Mouse (Mus musculus) layer of hippocampus, adult 2 months (tissue): ENCODE measurements around the gene Odf3l2. TPM values are rescaled to one million over a fixed set of nuclear protein-coding genes. Genes with fewer than 3 reads are reported as not detected.

ENCODE experiments used
- DNase-seq, 2 experiments: peaks; one replicate each; pipeline ENCODE4 v3.0.0; 2022; ENCODE audit warnings: low spot score in 2 of 2
- H3K27ac ChIP-seq: fragments of 200-600 bp; 2 replicates; pipeline ENCODE4 v1.8.1; 2022
- H3K4me3 ChIP-seq: fragments of 200-600 bp; 2 replicates; pipeline ENCODE4 v1.8.1; 2022; ENCODE audit warnings: mild to moderate bottlenecking
- CTCF ChIP-seq: fragments of 200-600 bp; conservative IDR thresholded peaks from 2 replicates; pipeline ENCODE4 v1.8.1; 2022; ENCODE audit warnings: antibody characterized with exemption, mild to moderate bottlenecking, moderate library complexity
- total RNA-seq, 2 experiments: library from RNA; stranded (reverse); gene quantifications; 2 replicates each; pipeline ENCODE4 v1.2.3; 2021

Gene Odf3l2
- total RNA-seq, 2 experiments from 2014 or later: 0.29 to 0.38 TPM

DNA sequence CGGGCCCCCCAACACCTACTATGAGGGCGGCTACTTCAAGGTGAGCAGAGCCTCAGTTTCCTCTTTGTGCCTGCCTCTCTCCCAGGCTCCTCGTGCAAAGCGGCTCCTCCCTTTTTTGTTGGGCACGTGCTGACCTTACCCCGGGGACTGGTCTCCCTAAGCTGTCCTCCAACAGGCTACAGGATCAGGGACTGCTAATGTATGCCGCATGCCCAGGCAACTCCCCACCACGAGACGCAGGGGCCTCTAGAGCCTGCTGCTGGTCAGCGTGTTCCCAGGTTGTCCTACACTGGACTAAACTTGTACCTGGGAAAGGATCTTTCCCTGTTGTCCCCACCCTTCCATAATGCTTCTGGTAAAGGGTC is 37.0 kb upstream of the Odf3l2 start:
- peak overlapping the region; percentile 77 for H3K27ac ChIP-seq

DNA sequence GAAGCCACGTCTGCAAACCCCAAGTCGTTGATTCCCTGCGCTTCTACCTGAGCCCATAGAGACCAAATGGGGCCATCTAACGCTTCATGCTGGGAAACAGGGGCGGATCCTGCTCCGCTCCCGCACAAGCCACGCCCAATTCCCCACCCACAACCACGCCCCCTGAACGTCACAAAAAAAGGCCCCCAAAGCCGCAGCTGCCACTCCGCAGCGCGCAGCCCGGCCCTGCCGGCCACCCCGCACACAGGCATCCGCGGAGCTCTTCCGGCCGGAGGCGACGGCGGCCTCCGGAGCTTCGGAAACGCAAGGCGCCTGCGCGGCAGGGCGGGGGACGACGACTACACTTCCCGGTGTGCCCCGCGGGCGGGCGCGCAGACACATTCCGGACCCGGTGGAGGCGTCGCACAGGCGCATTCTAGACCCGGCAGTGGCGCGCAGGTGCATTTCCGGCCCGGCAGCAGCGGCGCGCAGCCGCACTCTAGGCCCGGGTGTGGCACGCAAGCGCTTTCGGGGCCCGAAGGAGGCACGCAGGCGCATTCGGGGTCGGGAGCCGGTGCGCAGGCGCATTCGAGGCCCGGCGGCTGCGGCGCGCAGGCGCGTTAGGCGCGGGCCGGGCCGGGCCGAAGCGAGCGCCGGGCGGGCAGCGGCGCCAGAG is 36.2 kb upstream of the Odf3l2 start, which contains the start of gene Cdc34:
Gene Cdc34, plus strand, starts transcription at position 605 of the 655 bp plus-strand sequence.
- DNase-seq: peak; percentile 99 to 100
- TF ChIP-seq CTCF: peak; percentile 67
- Histone ChIP-seq H3K4me3 (peak within 1 kb of the TSS; percentile 71), H3K27ac (peak within 1 kb of the TSS; percentile 89)

More for the DNA sequence above, 37.0 kb upstream of the Odf3l2 start:
- DNase-seq: no peak
- TF ChIP-seq CTCF: no peak
- peak overlapping the region; percentile 71 for H3K4me3 ChIP-seq

DNA sequence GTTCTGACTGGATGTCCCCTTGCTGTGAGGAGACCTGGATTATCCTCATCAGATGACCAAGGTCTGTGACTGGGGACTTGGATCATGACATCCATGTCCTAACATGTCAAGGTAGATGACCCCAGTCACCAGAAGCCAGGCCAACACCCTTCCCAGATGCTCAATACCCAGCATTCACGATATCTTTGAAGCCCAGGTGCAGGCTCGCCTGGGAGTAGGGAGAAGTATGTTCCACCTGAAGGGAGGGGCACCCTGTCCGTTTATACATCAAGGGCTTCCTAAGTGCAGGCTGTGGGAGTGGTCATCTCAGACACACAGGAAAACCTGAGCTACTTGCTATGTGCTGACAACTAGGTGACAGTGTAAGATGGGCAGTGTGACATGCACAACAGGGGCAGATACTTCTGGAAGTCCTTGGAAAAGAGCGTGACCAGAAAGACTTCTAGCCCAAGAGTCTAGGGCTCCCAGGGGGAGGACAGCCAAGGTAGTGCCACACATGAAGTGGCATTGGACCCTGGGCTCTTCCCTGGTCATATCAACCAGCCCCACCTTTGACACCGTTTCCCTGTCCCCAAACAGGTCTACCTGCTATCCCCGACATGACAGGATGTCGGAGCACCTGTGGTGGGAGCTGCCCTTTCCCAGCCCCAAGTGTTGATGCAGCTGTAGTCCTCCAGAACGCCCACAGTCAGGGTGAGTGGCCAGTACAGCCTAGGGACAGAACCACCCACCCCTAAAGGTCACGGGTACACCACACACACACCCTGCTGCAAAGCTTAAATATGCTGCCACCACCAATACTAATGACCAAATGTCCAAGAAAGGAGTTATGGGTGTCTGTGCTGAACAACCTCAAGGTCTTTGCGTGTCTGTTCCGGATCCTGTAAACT is 35.3 kb upstream of the Odf3l2 start:
- peak overlapping the region; percentile 64 for H3K4me3 ChIP-seq
- no peak for TF ChIP-seq CTCF
- no peak for DNase-seq
- peak overlapping the region; percentile 89 for H3K27ac ChIP-seq

DNA sequence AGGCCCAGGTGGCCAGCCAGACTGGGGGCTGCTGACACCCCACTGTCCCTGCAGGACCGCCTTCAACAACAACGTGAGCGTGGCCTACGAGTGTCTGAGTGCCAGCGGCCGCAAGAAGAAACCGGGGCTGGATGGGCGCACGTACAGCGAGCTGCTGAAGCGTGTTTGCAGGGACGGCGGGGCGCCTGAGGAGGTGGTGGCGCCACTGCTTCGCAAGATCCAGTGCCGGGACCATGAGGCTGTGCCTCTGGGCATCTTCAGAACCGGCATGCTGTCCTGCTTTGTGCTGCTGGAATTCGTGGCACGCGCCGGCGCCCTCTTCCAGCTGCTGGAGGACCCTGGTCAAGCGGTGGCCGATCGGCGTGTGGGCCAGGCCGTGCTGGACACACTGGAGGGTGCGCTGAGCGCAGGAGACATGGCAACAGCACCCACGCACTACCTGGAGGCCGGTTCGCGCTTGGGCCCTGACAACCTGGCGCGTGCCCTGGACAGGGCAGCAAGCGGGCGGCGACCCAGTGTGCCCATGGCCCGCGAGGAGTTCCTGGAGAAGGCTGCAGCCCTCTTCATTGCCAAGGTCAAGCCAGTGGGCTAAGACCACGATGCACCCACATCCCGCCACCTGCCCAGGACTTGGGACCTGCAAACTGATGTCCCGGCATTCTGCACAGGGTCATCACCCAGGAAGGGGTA is 30.0 kb upstream of the Odf3l2 start:
- Histone ChIP-seq H3K4me3 (no peak overlapping the region), H3K27ac (no peak overlapping the region)
- DNase-seq: no peak
- TF ChIP-seq CTCF: no peak

DNA sequence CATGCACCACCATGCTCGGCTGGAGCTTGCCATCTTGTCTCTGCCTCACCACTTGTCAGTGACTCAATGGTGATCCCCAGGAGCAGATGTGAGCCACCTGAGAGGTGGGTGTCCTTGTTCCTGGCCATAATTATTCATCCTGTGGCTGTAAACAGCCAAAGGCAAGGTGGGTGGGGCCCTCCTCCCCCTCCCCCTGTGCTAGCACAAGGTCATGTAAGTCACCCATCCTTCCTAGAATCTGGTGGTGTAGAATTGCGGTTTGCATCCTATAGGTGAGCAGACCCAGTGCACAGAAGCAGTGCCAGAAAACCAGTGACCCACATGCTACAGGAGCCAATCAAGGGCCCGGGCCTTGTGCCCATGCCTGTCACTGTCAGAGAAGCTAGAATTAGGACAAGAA is 27.5 kb upstream of the Odf3l2 start:
- DNase-seq: no peak

DNA sequence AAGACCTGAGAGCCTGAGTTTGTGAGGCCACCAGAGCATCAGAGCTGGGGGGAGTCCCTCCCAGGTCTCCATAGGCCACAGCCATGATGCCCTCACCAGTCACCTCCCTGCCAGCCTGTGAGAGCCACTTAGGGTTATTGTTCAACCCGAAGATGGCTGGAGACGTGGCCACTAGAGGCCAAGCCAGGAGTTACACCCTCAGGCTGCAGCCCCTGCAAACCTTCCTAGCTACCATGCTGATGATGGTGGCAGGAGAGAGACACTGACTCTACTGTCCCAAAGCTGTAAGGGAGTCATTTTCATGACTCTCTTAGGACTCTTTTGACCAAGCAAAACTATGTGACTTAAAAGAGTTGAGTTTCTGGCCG is 26.5 kb upstream of the Odf3l2 start:
- no peak for DNase-seq
- Histone ChIP-seq H3K27ac (no peak overlapping the region), H3K4me3 (no peak overlapping the region)
- TF ChIP-seq CTCF: peak; percentile 36

More for the DNA sequence above, 27.5 kb upstream of the Odf3l2 start:
- no peak for TF ChIP-seq CTCF
- Histone ChIP-seq H3K4me3 (no peak overlapping the region), H3K27ac (no peak overlapping the region)

DNA sequence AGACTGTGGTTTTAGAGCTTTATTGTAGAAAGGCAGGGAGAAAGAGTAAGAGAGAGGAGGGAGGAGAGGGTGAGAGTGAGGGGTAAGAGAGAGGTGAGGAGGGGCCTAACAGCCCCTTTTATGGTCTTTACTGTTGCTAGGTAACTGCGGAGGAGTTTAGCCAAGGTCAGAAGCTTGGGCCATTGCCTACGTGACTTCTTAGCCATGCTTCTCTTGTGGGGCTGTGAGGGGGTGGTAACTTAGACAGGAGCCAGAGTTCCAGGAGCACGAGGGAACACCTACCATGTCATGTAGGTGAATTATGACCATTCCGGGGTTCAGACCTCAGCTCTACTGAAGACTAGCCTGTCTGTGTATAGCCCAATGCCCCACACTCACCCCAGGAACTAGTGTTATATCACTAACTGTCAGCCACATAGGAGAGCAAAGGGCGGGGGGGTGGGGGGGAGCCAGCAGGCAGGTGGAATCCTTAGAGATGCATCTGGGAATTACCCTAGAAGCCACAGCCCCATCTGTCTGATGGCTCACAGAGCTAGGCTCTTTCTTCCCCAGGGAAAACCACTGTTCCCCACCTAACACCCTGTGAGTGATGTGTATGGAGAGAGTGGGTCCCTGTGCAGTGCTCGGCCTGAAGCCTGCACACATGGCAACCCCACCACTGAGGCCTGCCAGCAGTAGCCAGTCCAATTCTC is 26.0 kb upstream of the Odf3l2 start:
- H3K4me3 ChIP-seq: no peak overlapping the region
- no peak for TF ChIP-seq CTCF
- H3K27ac ChIP-seq: no peak overlapping the region
- DNase-seq: no peak

DNA sequence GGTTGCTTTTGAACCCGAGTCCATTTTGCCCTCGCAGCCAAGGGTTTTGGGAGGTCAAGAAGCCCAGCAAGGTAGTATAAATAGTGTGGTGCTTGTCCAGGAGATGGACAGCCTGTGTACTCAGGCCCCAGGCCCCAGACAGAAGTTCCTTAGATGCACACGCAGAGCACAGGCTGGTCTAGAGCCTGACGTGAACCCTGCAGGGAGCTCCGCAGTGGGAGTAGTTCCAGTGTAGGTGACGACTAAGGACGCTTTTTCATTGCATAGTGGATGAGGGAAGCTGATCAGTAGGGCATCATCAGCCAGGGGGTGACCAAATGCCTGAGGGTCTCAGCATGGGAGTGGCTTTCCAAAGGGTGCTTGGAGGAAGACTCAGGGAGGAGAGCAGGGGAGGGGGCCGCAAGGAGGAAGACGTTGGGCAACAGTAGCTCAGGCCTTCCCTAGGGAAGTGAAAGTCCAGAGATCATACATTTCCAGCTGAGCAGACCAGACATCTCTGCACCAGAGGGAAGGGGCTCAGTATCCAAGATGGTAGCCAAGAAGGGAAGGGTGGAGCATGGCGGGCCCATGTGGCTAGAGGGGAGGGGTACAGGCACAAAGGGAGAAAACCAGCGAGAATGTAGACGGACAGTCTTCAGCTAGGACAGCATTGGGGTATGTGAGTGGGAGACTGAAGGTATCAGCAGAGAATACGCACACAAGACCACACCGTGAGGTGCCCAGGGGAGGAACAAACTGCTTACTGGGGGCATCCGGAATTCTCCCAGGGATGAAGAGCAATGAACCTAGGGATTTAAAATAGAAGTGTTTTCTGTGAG is 24.7 kb upstream of the Odf3l2 start:
- Histone ChIP-seq H3K4me3 (peak overlapping the region; percentile 90), H3K27ac (peak overlapping the region; percentile 96)
- DNase-seq: no peak
- TF ChIP-seq CTCF: no peak

DNA sequence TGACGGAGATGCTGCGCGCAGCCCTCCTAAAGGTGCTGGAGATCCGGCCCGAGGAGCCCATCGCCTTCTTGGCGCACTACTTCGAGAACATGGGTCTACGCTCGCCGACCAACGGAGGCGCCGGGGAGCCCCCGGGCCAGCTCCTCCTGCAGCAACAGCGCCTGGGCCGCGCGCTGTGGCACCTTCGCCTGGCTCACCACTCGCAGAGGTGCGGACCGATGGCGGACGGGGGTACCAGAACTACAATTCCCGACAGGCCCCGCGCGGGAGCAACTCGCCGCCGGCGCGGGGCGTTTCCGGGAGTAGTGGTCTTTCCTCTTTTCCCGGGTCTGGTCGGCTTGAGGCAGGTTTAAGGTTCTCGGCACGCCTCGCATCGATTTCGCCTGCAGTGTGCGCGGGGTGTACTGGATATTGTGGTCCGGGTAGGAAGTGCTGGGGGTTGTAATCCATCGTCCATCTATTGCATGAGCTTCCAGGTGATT is 24.1 kb upstream of the Odf3l2 start:
- Histone ChIP-seq H3K4me3 (peak overlapping the region; percentile 90), H3K27ac (peak overlapping the region; percentile 96)
- DNase-seq: peak; percentile 67 to 79
- no peak for TF ChIP-seq CTCF

DNA sequence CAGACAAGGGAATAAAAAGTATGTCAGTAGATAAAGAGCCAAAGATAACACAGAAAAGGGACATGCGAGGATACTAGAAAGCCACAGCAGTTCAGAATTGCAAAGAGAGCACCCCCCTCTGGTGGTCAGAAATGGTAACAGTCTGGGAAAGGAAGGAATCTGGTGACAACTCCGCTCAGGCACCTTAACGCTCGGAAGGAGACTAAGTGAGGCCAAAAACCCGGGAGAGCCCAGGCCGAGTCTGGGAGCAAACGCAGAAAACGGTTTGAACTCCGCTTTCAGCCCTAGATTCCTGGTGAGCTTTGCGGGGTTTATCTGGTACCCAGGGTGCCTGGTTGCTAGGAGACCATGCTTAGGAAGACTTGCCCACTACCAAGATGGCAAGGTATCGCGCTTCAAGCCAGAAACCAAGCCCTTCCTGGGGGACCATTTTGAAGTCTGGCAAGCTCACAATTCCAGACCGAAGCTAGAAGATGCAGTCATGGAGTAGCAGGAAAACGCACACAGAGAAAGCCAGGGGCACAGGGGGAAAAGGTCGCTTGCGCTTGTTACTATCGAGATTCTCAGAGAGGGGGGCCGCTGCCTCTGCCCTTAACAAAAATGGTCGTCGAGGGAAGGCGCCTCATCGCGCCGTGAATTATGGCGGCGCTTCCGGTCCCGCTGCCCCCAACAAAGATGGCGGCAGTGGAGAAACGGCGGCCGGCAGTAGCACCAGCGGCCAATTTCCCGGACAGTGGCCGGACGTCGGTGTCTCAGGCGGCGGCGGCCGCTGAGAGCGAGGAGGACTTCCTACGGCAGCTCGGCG is 23.4 kb upstream of the Odf3l2 start, which contains the start of gene Tpgs1:
Gene Tpgs1, plus strand, starts transcription at position 599 of the 805 bp plus-strand sequence.
- peak; percentile 91 to 93 for DNase-seq
- Histone ChIP-seq H3K4me3 (peak within 1 kb of the TSS; percentile 90), H3K27ac (peak within 1 kb of the TSS; percentile 96)
- peak; percentile 97 for TF ChIP-seq CTCF

DNA sequence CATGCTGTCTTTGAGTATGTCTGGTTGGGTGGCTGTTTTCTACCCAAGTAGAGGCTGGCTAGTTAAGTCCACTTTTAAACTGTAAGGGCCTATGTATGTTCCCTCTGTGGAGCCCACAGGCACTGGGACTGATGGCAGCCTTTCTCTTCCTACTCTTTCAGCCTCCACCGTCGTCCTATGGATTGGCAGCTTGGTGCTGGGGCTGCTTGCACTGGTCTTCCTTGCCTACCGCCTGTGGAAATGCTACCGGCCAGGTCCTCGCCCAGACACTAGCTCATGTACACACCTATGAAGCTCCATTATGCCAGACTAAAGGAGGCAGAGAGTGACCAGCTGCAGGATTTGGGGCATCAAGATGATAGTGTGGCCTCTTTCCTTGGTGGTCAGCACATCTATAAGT is 22.5 kb upstream of the Odf3l2 start:
- Histone ChIP-seq H3K27ac (peak overlapping the region; percentile 96), H3K4me3 (no peak overlapping the region)

More for the DNA sequence above, 22.5 kb upstream of the Odf3l2 start:
- no peak for TF ChIP-seq CTCF
- DNase-seq: no peak
